Mouse (Mus musculus): ENCODE measurements around the gene Elovl5.

GRCm38 (mm10) chr9:77927431-77927830 lies 10.3 kb downstream of the Elovl5 start:
- TF ChIP-seq POLR2A (IDR thresholded peaks at IDR 0.05; ENCODE audit: control insufficient read depth, extremely low read depth, insufficient read depth, low read length, poor library complexity) = no peak
- no peak for TF ChIP-seq CTCF (IDR thresholded peaks at IDR 0.05; ENCODE audit: borderline replicate concordance, control insufficient read depth, extremely low read depth, insufficient read depth, low read length, poor library complexity)

Data from thymus, adult 2 months (tissue).